Mouse (Mus musculus) G1E (cell line): Measurements from ENCODE around the gene Ap3d1.

Experiments
- CTCF ChIP-seq: IDR thresholded peaks from 2 replicates; pipeline ENCODE4 v1.5.1; 2012; ENCODE audit warnings: low read depth, low read length, inconsistent platforms, mixed read lengths
- GATA1 ChIP-seq: IDR thresholded peaks from 2 replicates; pipeline ENCODE4 v1.6.1; 2012; ENCODE audit warnings: borderline replicate concordance, low read length, inconsistent platforms, mixed read lengths
- GATA2 ChIP-seq: IDR thresholded peaks from 2 replicates; pipeline ENCODE4 v1.6.1; 2012; ENCODE audit warnings: low read depth, low read length, inconsistent platforms, borderline replicate concordance
- TAL1 ChIP-seq: conservative IDR thresholded peaks from 2 replicates; pipeline ENCODE4 v1.6.1; 2012; ENCODE audit warnings: low read depth, low read length, inconsistent platforms, mixed read lengths

- TF ChIP-seq CTCF: no peak
- TF ChIP-seq GATA1: no peak
- no peak for TF ChIP-seq GATA2
- no peak for TF ChIP-seq TAL1
Observed at GRCm38 (mm10) chr10:80676198-80676928, 65.7 kb downstream of the Ap3d1 start.
